Mouse (Mus musculus): ENCODE data around the gene Fgfr2.

GRCm38 (mm10) chr7:132641606-132642005 lies 481.5 kb downstream of the Fgfr2 start:
- TF ChIP-seq CTCF (conservative IDR thresholded peaks at IDR 0.05; ENCODE audit: low read length) (no peak), POU5F1 (IDR thresholded peaks at IDR 0.05; ENCODE audit: borderline replicate concordance, low read length) (no peak), NANOG (IDR thresholded peaks at IDR 0.05; ENCODE audit: borderline replicate concordance, low read length) (no peak)

Data from E14TG2a.4 (cell line).